Mouse (Mus musculus): ENCODE results near the gene Irak2.

- TF ChIP-seq CTCF (IDR thresholded peaks at IDR 0.05; ENCODE audit: low read depth, low read length) (no peak), POLR2A (IDR thresholded peaks at IDR 0.05; ENCODE audit: insufficient read depth, low read length) (no peak), EP300 (IDR thresholded peaks at IDR 0.05; ENCODE audit: insufficient read depth, low read depth, low read length) (no peak)
Measured at GRCm38 (mm10) chr6:113623941-113624751, 14.1 kb upstream of the Irak2 start, which contains the start of gene Vhl.

Measured in ES-Bruce4 (cell line).